8 mouse cellular contexts compared by ENCODE assay signal in the genomic region with DNA sequence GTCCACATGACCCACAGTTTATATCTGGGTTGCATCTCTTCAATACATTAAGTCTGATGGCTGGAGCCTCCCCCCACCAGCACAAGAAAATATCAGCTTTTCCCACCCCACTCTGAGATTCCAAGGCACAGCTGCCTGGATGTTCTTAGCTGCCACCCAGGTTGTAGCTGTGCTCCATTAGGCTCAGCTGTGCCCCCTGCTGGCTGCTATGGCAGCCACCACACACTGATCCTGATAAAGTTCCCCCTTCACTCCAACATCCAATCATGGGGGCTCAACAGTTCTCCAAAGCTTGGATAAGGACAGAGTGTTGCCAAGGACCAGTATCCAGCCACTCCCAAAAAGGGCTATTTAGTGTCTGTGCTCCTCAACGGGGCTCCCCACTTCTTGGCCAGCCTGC. TPM values are rescaled to one million over a fixed set of nuclear protein-coding genes. Genes with fewer than 3 reads are reported as not detected.
A peak's percentile ranks its signal among the peaks of the same experiment; 100 is the strongest.
DNase-seq lines count a peak whose midpoint lies in the region.

No protein-coding gene starts in this region.

- DNase-seq in cerebellum, adult 11 months: peak; percentile 22
- no peak for DNase-seq in cerebellum, adult 9-10 months
- DNase-seq in left cerebral cortex, postnatal 4 days: peak; percentile 55
- no peak for DNase-seq in left cerebral cortex, postnatal 36 days (ENCODE audit: low spot score in 2 of 2)
- DNase-seq in R1 (ENCODE audit: low read depth, low spot score): peak; percentile 71
- peak; percentile 52 for DNase-seq in embryonic facial prominence, embryonic 10.5 days (ENCODE audit: low spot score)
- DNase-seq in lung, postnatal 36 days: peak; percentile 62
- no peak for DNase-seq in ovary, adult 18-20 months (ENCODE audit: low spot score)

- H3K4me3 ChIP-seq in embryonic facial prominence, embryonic 10.5 days: no peak overlapping the region

- H3K4me1 ChIP-seq in embryonic facial prominence, embryonic 10.5 days: no peaks in the 10 kb centered on the region

- H3K9me3 ChIP-seq in embryonic facial prominence, embryonic 10.5 days: no peaks in the 10 kb centered on the region

- no peaks in the 10 kb centered on the region for H3K27me3 ChIP-seq in embryonic facial prominence, embryonic 10.5 days (replicated peaks; ENCODE audit: low read depth, poor library complexity, severe bottlenecking)

- H3K27ac ChIP-seq in embryonic facial prominence, embryonic 10.5 days (replicated peaks): no peak overlapping the region

- intact Hi-C loops in left cerebral cortex, postnatal 4 days (cut with DNase I): no loop called here
- intact Hi-C loops in left cerebral cortex, postnatal 36 days (cut with DNase I): loop anchor here (5.0 kb wide), 1 partner anchor 106 kb away; no protein-coding TSS in a partner anchor

- no peaks in the 10 kb centered on the region for H3K36me3 ChIP-seq in embryonic facial prominence, embryonic 10.5 days (replicated peaks)

- WGBS in embryonic facial prominence, embryonic 10.5 days: 61% methylated on average over 1 of the region's 1 CpGs

RNA-seq across cellular contexts. Expression of gene Slc1a1, which starts 48.3 kb away (rescaled TPM):
- total RNA-seq in left cerebral cortex, postnatal 4 days (2021): 10 to 100 TPM; 75.5 to 78.0 TPM
- 100 to 1,000 TPM; 104 to 120 TPM for total RNA-seq in left cerebral cortex, postnatal 36 days (2021)
- polyA plus RNA-seq in embryonic facial prominence, embryonic 10.5 days (2016; fragmentation: Nextera tagmentation; extraction: Ambion mirVana): 0.55 and 1.00 TPM in 2 replicates

Comparison
In these comparisons a context has a peak if more than half of its experiments do, and no peak if none do; other contexts are left out.
1. DNase-seq: peak in cerebellum, adult 11 months (single experiment), left cerebral cortex, postnatal 4 days (single experiment), R1 (single experiment), embryonic facial prominence, embryonic 10.5 days (single experiment) and lung, postnatal 36 days (single experiment); none in cerebellum, adult 9-10 months (single experiment), left cerebral cortex, postnatal 36 days (0 of 2) and ovary, adult 18-20 months (single experiment).